Mouse (Mus musculus) cerebellum, adult 2 months (tissue): ENCODE results near the gene Lpxn.

ENCODE experiments used
- CTCF ChIP-seq: fragments of 200-500 bp; IDR thresholded peaks from 2 replicates; pipeline ENCODE4 v1.5.1; 2011; ENCODE audit warnings: low read depth, mild to moderate bottlenecking, control low read depth, low read length, moderate library complexity, borderline replicate concordance; ENCODE audit not compliant: insufficient read depth
- POLR2A ChIP-seq: fragments of 200-500 bp; IDR thresholded peaks from 2 replicates; pipeline ENCODE4 v1.6.1; 2011; ENCODE audit warnings: low read length, control low read depth, borderline replicate concordance; ENCODE audit not compliant: insufficient read depth

GRCm38 (mm10) chr19:12812644-12813364, 16.8 kb downstream of the Lpxn start:
- TF ChIP-seq POLR2A: no peak
- TF ChIP-seq CTCF: no peak
